Mouse (Mus musculus): ENCODE measurements at regions not wholly inside any gene's neighbourhood (a gene's known extent, or its start where the extent isn't known, plus 50 kb on each side); places are given as distances from the start of the nearest gene placed in this dataset.

- no peaks in the 10 kb centered on the region for H3K36me3 ChIP-seq (ENCODE audit: control insufficient read depth in 1 of 2, insufficient read depth in 2 of 2, low read length in 2 of 2)
- TF ChIP-seq BHLHE40 (IDR thresholded peaks at IDR 0.05; ENCODE audit: borderline replicate concordance, low read depth, low read length): no peak
- TF ChIP-seq ZC3H11A (IDR thresholded peaks at IDR 0.05; ENCODE audit: low read depth, low read length): no peak
- TF ChIP-seq HCFC1 (IDR thresholded peaks at IDR 0.05; ENCODE audit: low read depth, low read length): no peak
- TF ChIP-seq CTCF (IDR thresholded peaks at IDR 0.05 in 2 of 3, conservative IDR thresholded peaks at IDR 0.05 in 1 of 3; ENCODE audit: control insufficient read depth in 1 of 3, insufficient read depth in 1 of 3, low read depth in 2 of 3, low read length in 3 of 3, poor library complexity in 1 of 3, severe bottlenecking in 1 of 3): no peak
- no peak for TF ChIP-seq POLR2A (IDR thresholded peaks at IDR 0.05; ENCODE audit: control insufficient read depth in 1 of 2, insufficient read depth in 1 of 2, low read depth in 1 of 2, low read length in 2 of 2, poor library complexity in 1 of 2)
- TF ChIP-seq POLR2AphosphoS5 (IDR thresholded peaks at IDR 0.05; ENCODE audit: borderline replicate concordance, low read depth, low read length): no peak
- no peaks in the 10 kb centered on the region for H3K79me2 ChIP-seq (ENCODE audit: control insufficient read depth, insufficient read depth, low read length, poor library complexity)
- H3K27me3 ChIP-seq (ENCODE audit: control insufficient read depth in 1 of 2, insufficient read depth in 2 of 2, low read length in 2 of 2): no peaks in the 10 kb centered on the region
- no peaks in the 10 kb centered on the region for H3K4me1 ChIP-seq (ENCODE audit: control insufficient read depth in 1 of 2, insufficient read depth in 2 of 2, low read length in 2 of 2)
- no peak overlapping the region for H3K9ac ChIP-seq (ENCODE audit: control insufficient read depth, low read depth, low read length, poor library complexity, severe bottlenecking)
- no peaks in the 10 kb centered on the region for H3K9me3 ChIP-seq (replicated peaks; ENCODE audit: insufficient read depth, low read length)
- H3K27ac ChIP-seq (ENCODE audit: control insufficient read depth, low read depth, low read length): no peak overlapping the region
- DNase-seq (ENCODE audit: low read depth, low spot score): no peak
- no peak overlapping the region for H3K4me3 ChIP-seq (ENCODE audit: control insufficient read depth in 1 of 2, insufficient read depth in 1 of 2, low read depth in 2 of 2, low read length in 2 of 2)
Observed at GRCm38 (mm10) chr4:81561453-81561852, 118.8 kb upstream of the Mpdz start.

GRCm38 (mm10) chr4:81550816-81551215, 108.2 kb upstream of the Mpdz start:
- H3K27ac ChIP-seq (ENCODE audit: control insufficient read depth, low read depth, low read length): no peak overlapping the region
- no peaks in the 10 kb centered on the region for H3K36me3 ChIP-seq (ENCODE audit: control insufficient read depth in 1 of 2, insufficient read depth in 2 of 2, low read length in 2 of 2)
- no peak for DNase-seq (ENCODE audit: low read depth, low spot score)
- no peak overlapping the region for H3K9ac ChIP-seq (ENCODE audit: control insufficient read depth, low read depth, low read length, poor library complexity, severe bottlenecking)
- H3K79me2 ChIP-seq (ENCODE audit: control insufficient read depth, insufficient read depth, low read length, poor library complexity): no peaks in the 10 kb centered on the region
- H3K4me1 ChIP-seq (ENCODE audit: control insufficient read depth in 1 of 2, insufficient read depth in 2 of 2, low read length in 2 of 2): no peaks in the 10 kb centered on the region
- TF ChIP-seq CHD2 (IDR thresholded peaks at IDR 0.05; ENCODE audit: low read length): no peak
- TF ChIP-seq MXI1 (IDR thresholded peaks at IDR 0.05; ENCODE audit: low read depth, low read length): no peak
- no peak for TF ChIP-seq ZNF384 (IDR thresholded peaks at IDR 0.05; ENCODE audit: low read depth, low read length)
- TF ChIP-seq TBP (IDR thresholded peaks at IDR 0.05; ENCODE audit: low read depth, low read length): no peak
- no peak for TF ChIP-seq HCFC1 (IDR thresholded peaks at IDR 0.05; ENCODE audit: low read depth, low read length)
- TF ChIP-seq SIN3A (IDR thresholded peaks at IDR 0.05; ENCODE audit: low read length): no peak
- TF ChIP-seq GATA1 (IDR thresholded peaks at IDR 0.05; ENCODE audit: low read depth, low read length): no peak
- no peak for TF ChIP-seq TAL1 (IDR thresholded peaks at IDR 0.05; ENCODE audit: low read length)
- no peak for TF ChIP-seq ELF1 (IDR thresholded peaks at IDR 0.05; ENCODE audit: low read depth, low read length)
- no peak for TF ChIP-seq GABPA (IDR thresholded peaks at IDR 0.05; ENCODE audit: low read depth, low read length)
- TF ChIP-seq NELFE (IDR thresholded peaks at IDR 0.05; ENCODE audit: low read depth, low read length): no peak
- TF ChIP-seq BHLHE40 (IDR thresholded peaks at IDR 0.05; ENCODE audit: borderline replicate concordance, low read depth, low read length): no peak
- no peak for TF ChIP-seq KAT2A (conservative IDR thresholded peaks at IDR 0.05; ENCODE audit: low read depth, low read length)
- H3K27me3 ChIP-seq (ENCODE audit: control insufficient read depth in 1 of 2, insufficient read depth in 2 of 2, low read length in 2 of 2): no peaks in the 10 kb centered on the region
- no peaks in the 10 kb centered on the region for H3K9me3 ChIP-seq (replicated peaks; ENCODE audit: insufficient read depth, low read length)
- H3K4me3 ChIP-seq (ENCODE audit: control insufficient read depth in 1 of 2, insufficient read depth in 1 of 2, low read depth in 2 of 2, low read length in 2 of 2): no peak overlapping the region

Measured in MEL (cell line).